Mouse (Mus musculus) cerebellum, adult 9-11 months (tissue): Measurements from ENCODE around the gene Kifc5b.
"Not testable (repeated sequence)": the region's sequence is repeated elsewhere in the genome, so short reads cannot be mapped to it uniquely, and the experiment has no call there.

ENCODE experiments used
- DNase-seq: peaks from one replicate; pipeline ENCODE4 v3.0.0; 2022

Kifc5b gene

GRCm38 (mm10) chr17:26972107-26972506 is 55.2 kb downstream of the Kifc5b start:
- no peak for DNase-seq

- peak; percentile 97 for DNase-seq
Observed at GRCm38 (mm10) chr17:26972703-26973574, 56.0 kb downstream of the Kifc5b start, which contains the start of gene Zbtb9. Zbtb9 (plus strand) TSS chr17:26973167.

- no peak for DNase-seq
Observed at GRCm38 (mm10) chr17:26974547-26974946, 57.7 kb downstream of the Kifc5b start.

- no peak for DNase-seq
Observed at GRCm38 (mm10) chr17:26975415-26975814, 58.5 kb downstream of the Kifc5b start.

GRCm38 (mm10) chr17:26977354-26977753 is 60.5 kb downstream of the Kifc5b start:
- DNase-seq: not testable (repeated sequence)

- no peak for DNase-seq
Observed at GRCm38 (mm10) chr17:26979426-26979825, 62.5 kb downstream of the Kifc5b start.

GRCm38 (mm10) chr17:26981050-26981449 is 64.2 kb downstream of the Kifc5b start:
- DNase-seq: no peak
